Mouse (Mus musculus): Measurements from ENCODE around the gene Npr1. TPM values are rescaled to one million over a fixed set of nuclear protein-coding genes. Genes with fewer than 3 reads are reported as not detected.

The Npr1 gene
- polyA plus RNA-seq, 1 experiment, result 0.22 TPM

GRCm38 (mm10) chr3:90460315-90460714 is 5.4 kb downstream of the Npr1 start:
- peaks cover 9% of the 10 kb centered on the region for H3K27me3 ChIP-seq (ENCODE audit: control insufficient read depth, insufficient read depth, insufficient read length)
- H3K4me3 ChIP-seq, result no peak overlapping the region
- H3K4me2 ChIP-seq (ENCODE audit: low read depth), result no peak overlapping the region
- no peaks in the 10 kb centered on the region for H3K79me2 ChIP-seq (ENCODE audit: control insufficient read depth, insufficient read depth)
- H3ac ChIP-seq (ENCODE audit: control insufficient read depth, insufficient read length), result no peak overlapping the region
- H3K36me3 ChIP-seq (ENCODE audit: control insufficient read depth, insufficient read depth), result no peaks in the 10 kb centered on the region
- TF ChIP-seq REST (IDR thresholded peaks at IDR 0.05; ENCODE audit: insufficient read depth, insufficient read length) (no peak), SRF (IDR thresholded peaks at IDR 0.05; ENCODE audit: control insufficient read depth, insufficient read length, low read depth) (no peak), MAX (IDR thresholded peaks at IDR 0.05; ENCODE audit: low read depth) (no peak), USF1 (IDR thresholded peaks at IDR 0.05; ENCODE audit: low read depth) (no peak), TCF3 (IDR thresholded peaks at IDR 0.05; ENCODE audit: insufficient read length, low read depth) (no peak), POLR2A (IDR thresholded peaks at IDR 0.05; ENCODE audit: insufficient read length, low read depth) (no peak), MYOD1 (IDR thresholded peaks at IDR 0.05; ENCODE audit: control insufficient read depth in 1 of 3, insufficient read length in 2 of 3, low read depth in 2 of 3) (no peak), E2F4 (IDR thresholded peaks at IDR 0.05; ENCODE audit: insufficient read depth) (no peak), CEBPB (IDR thresholded peaks at IDR 0.05; ENCODE audit: insufficient read depth, poor library complexity, severe bottlenecking) (no peak), POLR2AphosphoS2 (IDR thresholded peaks at IDR 0.05; ENCODE audit: insufficient read length, low read depth) (no peak), TCF12 (IDR thresholded peaks at IDR 0.05; ENCODE audit: insufficient read depth, poor library complexity, severe bottlenecking) (no peak), MYOG (IDR thresholded peaks at IDR 0.05; ENCODE audit: control insufficient read depth in 1 of 3, insufficient read depth in 1 of 3, insufficient read length in 2 of 3, low read depth in 2 of 3) (no peak)

DNA sequence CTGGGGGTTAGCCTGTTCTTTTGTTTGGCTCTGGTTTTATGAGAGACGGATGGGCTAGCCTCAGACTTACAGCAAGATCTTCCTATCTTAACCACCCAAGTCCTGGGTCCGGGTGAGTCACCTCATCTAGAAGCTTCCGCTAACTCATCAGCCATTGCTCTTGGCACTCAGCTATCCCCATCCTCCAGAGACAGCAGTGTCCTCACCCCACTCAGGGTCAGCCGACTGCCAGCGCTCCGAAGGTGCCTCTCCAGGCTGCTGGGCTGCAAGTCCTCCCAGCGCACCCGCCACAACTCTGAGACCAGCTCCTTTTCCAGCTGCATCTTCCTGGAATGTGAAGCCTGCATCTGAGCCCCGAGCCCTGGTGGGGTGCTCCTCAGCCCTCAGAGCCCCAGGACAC is 5.9 kb downstream of the Npr1 start:
- no peak overlapping the region for H3K4me3 ChIP-seq
- H3K79me2 ChIP-seq (ENCODE audit: control insufficient read depth, insufficient read depth), result no peaks in the 10 kb centered on the region
- no peak overlapping the region for H3ac ChIP-seq (ENCODE audit: control insufficient read depth, insufficient read length)
- H3K27me3 ChIP-seq (ENCODE audit: control insufficient read depth, insufficient read depth, insufficient read length), result peaks cover 3% of the 10 kb centered on the region
- no peak overlapping the region for H3K4me2 ChIP-seq (ENCODE audit: low read depth)
- no peaks in the 10 kb centered on the region for H3K36me3 ChIP-seq (ENCODE audit: control insufficient read depth, insufficient read depth)
- no peak for TF ChIP-seq CEBPB (IDR thresholded peaks at IDR 0.05; ENCODE audit: insufficient read depth, poor library complexity, severe bottlenecking)
- no peak for TF ChIP-seq E2F4 (IDR thresholded peaks at IDR 0.05; ENCODE audit: insufficient read depth)
- no peak for TF ChIP-seq POLR2AphosphoS2 (IDR thresholded peaks at IDR 0.05; ENCODE audit: insufficient read length, low read depth)
- TF ChIP-seq TCF3 (IDR thresholded peaks at IDR 0.05; ENCODE audit: insufficient read length, low read depth), result no peak
- TF ChIP-seq POLR2A (IDR thresholded peaks at IDR 0.05; ENCODE audit: insufficient read length, low read depth), result no peak

GRCm38 (mm10) chr3:90454931-90455330 is 10.7 kb downstream of the Npr1 start:
- Histone ChIP-seq H3K4me3 (no peak overlapping the region), H3K27me3 (ENCODE audit: control insufficient read depth, insufficient read depth, insufficient read length) (no peaks in the 10 kb centered on the region), H3K4me2 (ENCODE audit: low read depth) (no peak overlapping the region), H3K36me3 (ENCODE audit: control insufficient read depth, insufficient read depth) (no peaks in the 10 kb centered on the region), H3K79me2 (ENCODE audit: control insufficient read depth, insufficient read depth) (no peaks in the 10 kb centered on the region), H3ac (ENCODE audit: control insufficient read depth, insufficient read length) (no peak overlapping the region)
- no peak for TF ChIP-seq SRF (IDR thresholded peaks at IDR 0.05; ENCODE audit: control insufficient read depth, insufficient read length, low read depth)
- TF ChIP-seq POLR2A (IDR thresholded peaks at IDR 0.05; ENCODE audit: insufficient read length, low read depth), result no peak
- no peak for TF ChIP-seq E2F4 (IDR thresholded peaks at IDR 0.05; ENCODE audit: insufficient read depth)
- TF ChIP-seq REST (IDR thresholded peaks at IDR 0.05; ENCODE audit: insufficient read depth, insufficient read length), result no peak
- no peak for TF ChIP-seq TCF3 (IDR thresholded peaks at IDR 0.05; ENCODE audit: insufficient read length, low read depth)
- no peak for TF ChIP-seq POLR2AphosphoS2 (IDR thresholded peaks at IDR 0.05; ENCODE audit: insufficient read length, low read depth)
- no peak for TF ChIP-seq MAX (IDR thresholded peaks at IDR 0.05; ENCODE audit: low read depth)
- no peak for TF ChIP-seq MYOD1 (IDR thresholded peaks at IDR 0.05; ENCODE audit: control insufficient read depth in 1 of 3, insufficient read length in 2 of 3, low read depth in 2 of 3)
- no peak for TF ChIP-seq MYOG (IDR thresholded peaks at IDR 0.05; ENCODE audit: control insufficient read depth in 1 of 3, insufficient read depth in 1 of 3, insufficient read length in 2 of 3, low read depth in 2 of 3)
- TF ChIP-seq CEBPB (IDR thresholded peaks at IDR 0.05; ENCODE audit: insufficient read depth, poor library complexity, severe bottlenecking), result no peak
- no peak for TF ChIP-seq USF1 (IDR thresholded peaks at IDR 0.05; ENCODE audit: low read depth)
- no peak for TF ChIP-seq TCF12 (IDR thresholded peaks at IDR 0.05; ENCODE audit: insufficient read depth, poor library complexity, severe bottlenecking)

GRCm38 (mm10) chr3:90451396-90452095 is 14.1 kb downstream of the Npr1 start:
- no peaks in the 10 kb centered on the region for H3K36me3 ChIP-seq (ENCODE audit: control insufficient read depth, insufficient read depth)
- no peaks in the 10 kb centered on the region for H3K79me2 ChIP-seq (ENCODE audit: control insufficient read depth, insufficient read depth)
- no peak overlapping the region for H3ac ChIP-seq (ENCODE audit: control insufficient read depth, insufficient read length)
- H3K27me3 ChIP-seq (ENCODE audit: control insufficient read depth, insufficient read depth, insufficient read length), result no peaks in the 10 kb centered on the region
- H3K4me3 ChIP-seq, result no peak overlapping the region
- TF ChIP-seq TCF3 (IDR thresholded peaks at IDR 0.05; ENCODE audit: insufficient read length, low read depth), result no peak
- no peak for TF ChIP-seq MYOD1 (IDR thresholded peaks at IDR 0.05; ENCODE audit: control insufficient read depth in 1 of 3, insufficient read length in 2 of 3, low read depth in 2 of 3)
- no peak for TF ChIP-seq REST (IDR thresholded peaks at IDR 0.05; ENCODE audit: insufficient read depth, insufficient read length)
- no peak for TF ChIP-seq MYOG (IDR thresholded peaks at IDR 0.05; ENCODE audit: control insufficient read depth in 1 of 3, insufficient read depth in 1 of 3, insufficient read length in 2 of 3, low read depth in 2 of 3)
- TF ChIP-seq USF1 (IDR thresholded peaks at IDR 0.05; ENCODE audit: low read depth), result no peak
- TF ChIP-seq E2F4 (IDR thresholded peaks at IDR 0.05; ENCODE audit: insufficient read depth), result no peak
- TF ChIP-seq MAX (IDR thresholded peaks at IDR 0.05; ENCODE audit: low read depth), result no peak
- TF ChIP-seq POLR2A (IDR thresholded peaks at IDR 0.05; ENCODE audit: insufficient read length, low read depth), result no peak
- no peak for TF ChIP-seq POLR2AphosphoS2 (IDR thresholded peaks at IDR 0.05; ENCODE audit: insufficient read length, low read depth)
- no peak for TF ChIP-seq SRF (IDR thresholded peaks at IDR 0.05; ENCODE audit: control insufficient read depth, insufficient read length, low read depth)
- no peak for TF ChIP-seq CEBPB (IDR thresholded peaks at IDR 0.05; ENCODE audit: insufficient read depth, poor library complexity, severe bottlenecking)
- TF ChIP-seq TCF12 (IDR thresholded peaks at IDR 0.05; ENCODE audit: insufficient read depth, poor library complexity, severe bottlenecking), result no peak
- no peak overlapping the region for H3K4me2 ChIP-seq (ENCODE audit: low read depth)

All from myocyte (in vitro differentiated cells).